Mouse (Mus musculus) hindbrain, embryonic 10.5 days (tissue): ENCODE results near the gene Gm14459. TPM values are rescaled to one million over a fixed set of nuclear protein-coding genes. Genes with fewer than 3 reads are reported as not detected.
"Not testable (repeated sequence)": the region's sequence is repeated elsewhere in the genome, so short reads cannot be mapped to it uniquely, and the experiment has no call there.

Source experiments
- DNase-seq: peaks from one replicate; pipeline ENCODE4 v3.0.0-alpha.2; 2017; ENCODE audit warnings: low spot score
- H3K27ac ChIP-seq: fragments of 300-500 bp; sonication (generic); 2 replicates; pipeline ENCODE4 v1.5.1; 2016; ENCODE audit warnings: mild to moderate bottlenecking, moderate library complexity
- H3K27me3 ChIP-seq: fragments of 300-500 bp; sonication (generic); 2 replicates; pipeline ENCODE4 v1.6.1; 2016; ENCODE audit warnings: mild to moderate bottlenecking; ENCODE audit not compliant: poor library complexity, insufficient read depth, severe bottlenecking
- H3K36me3 ChIP-seq: fragments of 300-500 bp; sonication (generic); 2 replicates; pipeline ENCODE4 v1.6.1; 2016; ENCODE audit warnings: mild to moderate bottlenecking, moderate library complexity
- H3K4me1 ChIP-seq: fragments of 300-500 bp; sonication (generic); replicated peaks from 2 replicates; pipeline ENCODE4 v1.6.1; 2016; ENCODE audit warnings: mild to moderate bottlenecking
- H3K4me3 ChIP-seq: fragments of 300-500 bp; sonication (generic); 2 replicates; pipeline ENCODE4 v1.5.1; 2016; ENCODE audit warnings: mild to moderate bottlenecking, moderate library complexity
- H3K9me3 ChIP-seq: fragments of 300-500 bp; sonication (generic); 2 replicates; pipeline ENCODE4 v1.6.1; 2016; ENCODE audit warnings: mild to moderate bottlenecking, moderate library complexity
- WGBS: fragments of 180-500 bp; shearing (Covaris S2); methylation state at CpG from one replicate; pipeline ENCODE4 v1.1.7; 2016; 5-methylcytosine and 5-hydroxymethylcytosine counted together
- polyA plus RNA-seq: library from polyadenylated mRNA; unstranded; fragments of >200 nt; fragmentation: Nextera tagmentation; extraction: Ambion mirVana; gene quantifications from 2 replicates; pipeline ENCODE4 v1.2.1, GENCODE M21; 2016

Gm14459 gene
- polyA plus RNA-seq = not detected in 2 replicates

- no peak within 1 kb of the TSS for H3K27ac ChIP-seq
- no peak for DNase-seq
- no peaks in the 10 kb centered on the region for H3K4me1 ChIP-seq
- WGBS = 91% methylated on average over 2 of the region's 2 CpGs
- no peak within 1 kb of the TSS for H3K4me3 ChIP-seq
- no peaks in the 10 kb centered on the region for H3K27me3 ChIP-seq
- H3K36me3 ChIP-seq = no peaks in the 10 kb centered on the region
- peaks cover 20% of the 10 kb centered on the region; the same call in 1 of the 2 replicates for H3K9me3 ChIP-seq
These were observed at the start of gene Gm14459 for GRCm38 (mm10) chrX:8524854-8525253. Gene Gm14459 (minus strand): TSS chrX:8524954.

- 81% methylated on average over 4 of the region's 4 CpGs for WGBS
- not testable (repeated sequence) for H3K36me3 ChIP-seq, H3K4me3 ChIP-seq, DNase-seq, H3K27ac ChIP-seq, H3K4me1 ChIP-seq, H3K27me3 ChIP-seq
- H3K9me3 ChIP-seq = peaks cover 13% of the 10 kb centered on the region
These were observed 23.4 kb upstream of the Gm14459 start, which contains the start of gene Ssxb6 for GRCm38 (mm10) chrX:8548155-8548554. Gene Ssxb6 (minus strand): TSS chrX:8548255.

Other genes with a start within 250 kb of the Gm14459 start
- not detected in 2 replicates for gene Ssxb10, start 197.5 kb downstream of the Gm14459 start, polyA plus RNA-seq
- gene Ssxb9, start 158.0 kb downstream of the Gm14459 start, polyA plus RNA-seq = not detected in 2 replicates
- not detected in 2 replicates for gene Ssxb1, start 111.6 kb downstream of the Gm14459 start, polyA plus RNA-seq
- not detected in 2 replicates for gene Ssxb2, start 63.2 kb downstream of the Gm14459 start, polyA plus RNA-seq
- gene Ssxb6, start 23.3 kb upstream of the Gm14459 start, polyA plus RNA-seq = not detected in 2 replicates
- gene Ssxb3, start 66.9 kb upstream of the Gm14459 start, polyA plus RNA-seq = not detected in 2 replicates
- not detected in 2 replicates for gene Ssxb8, start 165.9 kb upstream of the Gm14459 start, polyA plus RNA-seq
- gene Ssx9, start 223.5 kb upstream of the Gm14459 start, polyA plus RNA-seq = not detected in 2 replicates